Mouse (Mus musculus) c-Kit-negative CD71-positive TER-119-positive erythroid progenitor cells, embryonic 14.5 days (primary cell): ENCODE data around the gene Phf7.

Source experiments
- DNase-seq: peaks from one replicate; pipeline ENCODE4 v3.0.0-alpha.2; 2013; ENCODE audit warnings: low read depth, low spot score

Gene Phf7

GRCm38 (mm10) chr14:31251084-31251604 lies at the start of gene Phf7, which contains the start of gene Bap1:
Phf7 (minus strand) TSS chr14:31251317.
Bap1 (plus strand) TSS chr14:31251450.
- peak; percentile 89 for DNase-seq

- no peak for DNase-seq
Measured at GRCm38 (mm10) chr14:31285728-31286127, 34.6 kb upstream of the Phf7 start.

GRCm38 (mm10) chr14:31272164-31272563 lies 21.0 kb upstream of the Phf7 start:
- peak; percentile 56 for DNase-seq

GRCm38 (mm10) chr14:31271121-31271520 lies 20.0 kb upstream of the Phf7 start:
- DNase-seq: no peak

- DNase-seq: no peak
Measured at GRCm38 (mm10) chr14:31269456-31270100, 18.5 kb upstream of the Phf7 start.

GRCm38 (mm10) chr14:31268301-31269001 lies 17.3 kb upstream of the Phf7 start:
- DNase-seq: no peak

- DNase-seq: no peak
Measured at GRCm38 (mm10) chr14:31267649-31268048, 16.5 kb upstream of the Phf7 start.

- peak; percentile 52 for DNase-seq
Measured at GRCm38 (mm10) chr14:31260932-31261331, 9.8 kb upstream of the Phf7 start.

- DNase-seq: peak; percentile 66
Measured at GRCm38 (mm10) chr14:31260374-31260773, 9.3 kb upstream of the Phf7 start.

- no peak for DNase-seq
Measured at GRCm38 (mm10) chr14:31258476-31259050, 7.4 kb upstream of the Phf7 start.

- no peak for DNase-seq
Measured at GRCm38 (mm10) chr14:31252091-31252490, 974 bp upstream of the Phf7 start.

GRCm38 (mm10) chr14:31251626-31252025 lies 509 bp upstream of the Phf7 start:
- no peak for DNase-seq

GRCm38 (mm10) chr14:31250222-31251083 lies 664 bp downstream of the Phf7 start:
- peak; percentile 25 for DNase-seq

- DNase-seq: no peak
Measured at GRCm38 (mm10) chr14:31248396-31248795, 2.7 kb downstream of the Phf7 start.

- DNase-seq: no peak
Measured at GRCm38 (mm10) chr14:31245946-31246345, 5.2 kb downstream of the Phf7 start.

- DNase-seq: no peak
Measured at GRCm38 (mm10) chr14:31244777-31245176, 6.3 kb downstream of the Phf7 start.

- no peak for DNase-seq
Measured at GRCm38 (mm10) chr14:31240528-31240927, 10.6 kb downstream of the Phf7 start.

GRCm38 (mm10) chr14:31237101-31237882 lies 13.8 kb downstream of the Phf7 start:
- DNase-seq: no peak

GRCm38 (mm10) chr14:31233996-31234591 lies 17.0 kb downstream of the Phf7 start:
- peak; percentile 46 for DNase-seq
